Mouse (Mus musculus) liver, adult 2 months (tissue): ENCODE data around the gene Hist1h1d. TPM values are rescaled to one million over a fixed set of nuclear protein-coding genes. Genes with fewer than 3 reads are reported as not detected.
"Not testable (repeated sequence)": the region's sequence is repeated elsewhere in the genome, so short reads cannot be mapped to it uniquely, and the experiment has no call there.

Experiments
- DNase-seq: peaks from one replicate; pipeline ENCODE4 v3.0.0-alpha.2; 2011; ENCODE audit warnings: low read depth, low spot score; ENCODE audit errors: extremely low read depth
- H3K27ac ChIP-seq: fragments of 200-500 bp; replicated peaks from 2 replicates; pipeline ENCODE4 v1.5.1; 2012; ENCODE audit warnings: low read depth, mild to moderate bottlenecking, control low read depth, inconsistent platforms, low read length; ENCODE audit not compliant: insufficient read depth
- H3K27me3 ChIP-seq: fragments of 200-500 bp; 2 replicates; pipeline ENCODE4 v1.6.1; 2012; ENCODE audit warnings: mild to moderate bottlenecking, moderate library complexity, low read length, inconsistent platforms; ENCODE audit not compliant: control insufficient read depth, insufficient read depth
- H3K36me3 ChIP-seq: fragments of 200-500 bp; 2 replicates; pipeline ENCODE4 v1.6.1; 2012; ENCODE audit warnings: low read length, inconsistent platforms; ENCODE audit not compliant: control insufficient read depth, insufficient read depth
- H3K4me1 ChIP-seq: fragments of 200-500 bp; 2 replicates; pipeline ENCODE4 v1.6.1; 2011; ENCODE audit warnings: low read length; ENCODE audit not compliant: control insufficient read depth, insufficient read depth
- H3K4me3 ChIP-seq: fragments of 200-500 bp; 2 replicates; pipeline ENCODE4 v1.5.1; 2011; ENCODE audit warnings: low read depth, mild to moderate bottlenecking, control low read depth, low read length, moderate library complexity; ENCODE audit not compliant: insufficient read depth
- H3K79me2 ChIP-seq: fragments of 200-500 bp; 2 replicates; pipeline ENCODE4 v1.6.1; 2012; ENCODE audit warnings: inconsistent platforms, mild to moderate bottlenecking, low read length, moderate library complexity; ENCODE audit not compliant: control insufficient read depth, insufficient read depth
- H3K9ac ChIP-seq: fragments of 200-500 bp; 2 replicates; pipeline ENCODE4 v1.6.1; 2012; ENCODE audit warnings: low read depth, mild to moderate bottlenecking, control low read depth, inconsistent platforms, low read length
- CTCF ChIP-seq: fragments of 200-500 bp; IDR thresholded peaks from 2 replicates; pipeline ENCODE4 v1.5.1; 2011; ENCODE audit warnings: low read depth, low read length, control low read depth
- POLR2A ChIP-seq: fragments of 200-500 bp; IDR thresholded peaks from 2 replicates; pipeline ENCODE4 v1.6.1; 2011; ENCODE audit warnings: low read length, control low read depth; ENCODE audit not compliant: insufficient read depth; ENCODE audit errors: extremely low read depth
- WGBS: fragments of 180-500 bp; shearing (Covaris S2); methylation state at CpG from one replicate; pipeline ENCODE4 v1.1.7; 2018; 5-methylcytosine and 5-hydroxymethylcytosine counted together
- polyA plus RNA-seq: library from polyadenylated mRNA; depleted of rRNA; stranded (reverse); fragments of >200 nt; gene quantifications from 2 replicates; pipeline ENCODE4 v1.2.3, GENCODE M21; 2012
- total RNA-seq: library from RNA; depleted of rRNA; stranded (reverse); fragments of >200 nt; gene quantifications from 2 replicates; pipeline ENCODE4 v1.2.3, GENCODE M21; 2014

Gene Hist1h1d
- total and polyA plus RNA-seq, 2 experiments, result 0.02 to 3.0 TPM

- H3K27me3 ChIP-seq, H3K4me1 ChIP-seq, H3K36me3 ChIP-seq, H3K79me2 ChIP-seq: not testable (repeated sequence)
- H3K4me3 ChIP-seq, result peak within 1 kb of the TSS; percentile 69
- TF ChIP-seq POLR2A, result 0 out of 2 replicates have a peak, but pooled peaks have one; percentile 28
- peak; percentile 99 for DNase-seq
- peak within 1 kb of the TSS; percentile 42 for H3K27ac ChIP-seq
- H3K9ac ChIP-seq, result peak within 1 kb of the TSS; percentile 73
- WGBS, result under 1% methylated on average over 42 of the region's 42 CpGs
Observed at GRCm38 (mm10) chr13:23542999-23543607, 10.0 kb upstream of the Hist1h1d start, which contains the start of gene Hist1h2bh. TSS of gene Hist1h2bh (minus strand) at chr13:23543392.

GRCm38 (mm10) chr13:23543965-23544786 is 8.9 kb upstream of the Hist1h1d start, which contains the start of gene Hist1h3f:
TSS of gene Hist1h3f (plus strand) at chr13:23544052.
- TF ChIP-seq POLR2A (peak; percentile 81), CTCF (no peak)
- Histone ChIP-seq H3K79me2 (no peaks in the 10 kb centered on the region), H3K9ac (peak within 1 kb of the TSS; percentile 73), H3K27me3 (no peaks in the 10 kb centered on the region), H3K4me3 (peak within 1 kb of the TSS; percentile 72), H3K27ac (peak within 1 kb of the TSS; percentile 42), H3K36me3 (no peaks in the 10 kb centered on the region), H3K4me1 (peaks cover 1% of the 10 kb centered on the region; the same call in 1 of the 2 replicates)
- WGBS, result under 1% methylated on average over 34 of the region's 45 CpGs
- DNase-seq, result peak; percentile 97

- H3K27me3 ChIP-seq, H3K4me1 ChIP-seq, H3K79me2 ChIP-seq, H3K36me3 ChIP-seq, H3K27ac ChIP-seq, DNase-seq: not testable (repeated sequence)
- 0 out of 2 replicates have a peak overlapping the region, but pooled peaks have one; percentile 54 for H3K9ac ChIP-seq
- H3K4me3 ChIP-seq, result peak overlapping the region; percentile 72
- 0% methylated on average over 11 of the region's 14 CpGs for WGBS
Observed at GRCm38 (mm10) chr13:23544787-23545120, 8.3 kb upstream of the Hist1h1d start.

- H3K4me3 ChIP-seq, result no peak overlapping the region
- TF ChIP-seq CTCF (no peak), POLR2A (no peak)
- H3K79me2 ChIP-seq, result no peaks in the 10 kb centered on the region
- H3K4me1 ChIP-seq, result peaks cover 1% of the 10 kb centered on the region; the same call in 1 of the 2 replicates
- no peak overlapping the region for H3K9ac ChIP-seq
- H3K27ac ChIP-seq, result no peak overlapping the region
- 87% methylated on average over 5 of the region's 5 CpGs for WGBS
- DNase-seq, result no peak
- H3K27me3 ChIP-seq, result no peaks in the 10 kb centered on the region
- H3K36me3 ChIP-seq, result no peaks in the 10 kb centered on the region
Observed at GRCm38 (mm10) chr13:23546694-23547093, 6.4 kb upstream of the Hist1h1d start.

- peak; percentile 23 for DNase-seq
- Histone ChIP-seq H3K36me3 (no peaks in the 10 kb centered on the region), H3K9ac (no peak overlapping the region), H3K4me1 (no peaks in the 10 kb centered on the region; the same call in 1 of the 2 replicates), H3K27ac (no peak overlapping the region), H3K79me2 (no peaks in the 10 kb centered on the region), H3K27me3 (no peaks in the 10 kb centered on the region), H3K4me3 (peak overlapping the region; percentile 63; the same call in 1 of the 2 replicates)
- WGBS, result 11% methylated on average over 3 of the region's 3 CpGs
- TF ChIP-seq CTCF (no peak), POLR2A (no peak)
Observed at GRCm38 (mm10) chr13:23550761-23551145, 2.3 kb upstream of the Hist1h1d start.

GRCm38 (mm10) chr13:23551146-23551834 is 1.8 kb upstream of the Hist1h1d start, which contains the start of gene Hist1h4f:
TSS of gene Hist1h4f (minus strand) at chr13:23551648.
- peak within 1 kb of the TSS; percentile 54 for H3K9ac ChIP-seq
- H3K36me3 ChIP-seq, H3K79me2 ChIP-seq, H3K4me1 ChIP-seq, H3K27ac ChIP-seq, H3K27me3 ChIP-seq: not testable (repeated sequence)
- H3K4me3 ChIP-seq, result peak within 1 kb of the TSS; percentile 63
- TF ChIP-seq POLR2A (peak; percentile 64), CTCF (0 out of 2 replicates have a peak, but pooled peaks have one; percentile 7)
- peak; percentile 76 for DNase-seq
- under 1% methylated on average over 47 of the region's 47 CpGs for WGBS
